Mouse (Mus musculus) thymus, adult 18-20 months (tissue): ENCODE results near the gene Gm10439.
"Not testable (repeated sequence)": the region's sequence is repeated elsewhere in the genome, so short reads cannot be mapped to it uniquely, and the experiment has no call there.

Source experiments
- DNase-seq, 2 experiments: peaks; one replicate each; pipeline ENCODE4 v3.0.0; 2022; ENCODE audit warnings: mixed read lengths in 2 of 2

The Gm10439 gene

GRCm38 (mm10) chrX:149594270-149594669 lies at the start of gene Gm10439:
Gene Gm10439 (plus strand): TSS chrX:149594570.
- not testable (repeated sequence) for DNase-seq
